Mouse (Mus musculus) heart, adult 2 months (tissue): ENCODE measurements around the gene Yars. TPM values are rescaled to one million over a fixed set of nuclear protein-coding genes. Genes with fewer than 3 reads are reported as not detected.

ENCODE experiments used
- DNase-seq, 2 experiments: peaks; one replicate each; pipeline ENCODE4 v3.0.0; 2021
- H3K27ac ChIP-seq: fragments of 200-600 bp; 2 replicates; pipeline ENCODE4 v1.8.1; 2022
- H3K27me3 ChIP-seq: fragments of 200-500 bp; 2 replicates; pipeline ENCODE4 v1.6.1; 2012; ENCODE audit warnings: mild to moderate bottlenecking, low read length, inconsistent platforms, mixed read lengths; ENCODE audit not compliant: control insufficient read depth, insufficient read depth
- H3K36me3 ChIP-seq: fragments of 200-500 bp; 2 replicates; pipeline ENCODE4 v1.6.1; 2012; ENCODE audit warnings: low read length, inconsistent platforms; ENCODE audit not compliant: control insufficient read depth, insufficient read depth
- H3K4me1 ChIP-seq: fragments of 200-500 bp; 2 replicates; pipeline ENCODE4 v1.6.1; 2011; ENCODE audit warnings: low read length; ENCODE audit not compliant: control insufficient read depth, insufficient read depth
- H3K4me3 ChIP-seq: fragments of 200-600 bp; 2 replicates; pipeline ENCODE4 v1.8.1; 2022
- H3K79me2 ChIP-seq: fragments of 200-500 bp; replicated peaks from 2 replicates; pipeline ENCODE4 v1.6.1; 2012; ENCODE audit warnings: mild to moderate bottlenecking, inconsistent platforms, low read length, moderate library complexity, mixed read lengths; ENCODE audit not compliant: control insufficient read depth, insufficient read depth
- H3K9ac ChIP-seq: fragments of 200-500 bp; 2 replicates; pipeline ENCODE4 v1.6.1; 2012; ENCODE audit warnings: low read depth, mild to moderate bottlenecking, control low read depth, inconsistent platforms, low read length, mixed read lengths
- CTCF ChIP-seq: fragments of 200-600 bp; IDR thresholded peaks from 2 replicates; pipeline ENCODE4 v1.8.1; 2022; ENCODE audit warnings: antibody characterized with exemption, mild to moderate bottlenecking, moderate library complexity
- EP300 ChIP-seq: fragments of 200-500 bp; IDR thresholded peaks from 2 replicates; pipeline ENCODE4 v1.6.1; 2011; ENCODE audit warnings: low read depth, low read length, control low read depth; ENCODE audit not compliant: insufficient read depth
- POLR2A ChIP-seq: fragments of 200-500 bp; IDR thresholded peaks from 2 replicates; pipeline ENCODE4 v1.6.1; 2011; ENCODE audit warnings: mild to moderate bottlenecking, low read depth, low read length, control low read depth; ENCODE audit not compliant: insufficient read depth
- WGBS: fragments of 180-500 bp; shearing (Covaris S2); methylation state at CpG from one replicate; pipeline ENCODE4 v1.1.7; 2018; 5-methylcytosine and 5-hydroxymethylcytosine counted together
- intact Hi-C: fragments of 180-260 bp; cut with DNase I; formaldehyde crosslinking; loops from one replicate; pipeline ENCODE4 v1.15.1; 2025
- polyA plus RNA-seq: library from polyadenylated mRNA; depleted of rRNA; stranded (reverse); fragments of >200 nt; gene quantifications from 2 replicates; pipeline ENCODE4 v1.2.3, GENCODE M21; 2012
- total RNA-seq, 2 experiments: library from RNA; stranded (reverse); gene quantifications; 2 replicates each; pipeline ENCODE4 v1.2.3; 2021

Gene Yars
- total and polyA plus RNA-seq, 3 experiments, result 10.4 to 29.7 (median 26.3) TPM

DNA sequence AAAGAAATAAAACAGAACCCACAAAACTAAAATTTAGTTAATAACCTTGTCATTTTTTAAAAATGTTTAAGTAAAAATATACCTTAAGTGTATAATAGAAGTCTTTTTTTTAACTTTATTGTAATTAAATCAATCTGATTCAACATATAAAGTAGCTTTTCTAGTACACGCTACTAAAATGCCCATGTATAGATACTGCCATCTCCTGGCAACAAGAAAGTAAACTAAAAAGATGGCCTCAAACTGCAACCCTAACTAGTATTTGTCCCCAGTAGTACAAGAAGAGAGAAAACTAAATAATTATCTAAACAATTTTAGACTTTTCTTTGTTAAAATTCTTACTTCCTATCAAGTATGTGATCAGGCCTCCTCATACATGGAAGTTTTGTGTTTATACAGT is 10.0 kb upstream of the Yars start:
- Histone ChIP-seq H3K4me1 (no peaks in the 10 kb centered on the region), H3K9ac (no peak overlapping the region), H3K27ac (no peak overlapping the region), H3K27me3 (no peaks in the 10 kb centered on the region), H3K4me3 (no peak overlapping the region), H3K36me3 (0 out of 2 replicates have a peak, but pooled peaks cover 2% of the 10 kb centered on the region), H3K79me2 (no peaks in the 10 kb centered on the region)
- WGBS, result 53% methylated on average over 1 of the region's 1 CpGs
- TF ChIP-seq EP300 (no peak), CTCF (peak; percentile 64)
- intact Hi-C loops, result no loop called here
- no peak for DNase-seq

GRCm38 (mm10) chr4:129188041-129188659 is 1.4 kb upstream of the Yars start:
- no peak for DNase-seq
- WGBS, result 42% methylated on average over 5 of the region's 5 CpGs
- Histone ChIP-seq H3K36me3 (peaks cover 3% of the 10 kb centered on the region; the same call in 1 of the 2 replicates), H3K79me2 (peaks cover 4% of the 10 kb centered on the region), H3K27ac (no peak overlapping the region), H3K27me3 (no peaks in the 10 kb centered on the region), H3K4me3 (peak overlapping the region; percentile 94), H3K9ac (no peak overlapping the region), H3K4me1 (peaks cover 3% of the 10 kb centered on the region)
- intact Hi-C loops, result loop anchor here (5.0 to 10.0 kb wide), 4 partner anchors 51 to 373 kb away; partner anchors contain the start of genes Bsdc1, Fndc5 and Rnf19b
- no peak for TF ChIP-seq CTCF
- no peak for TF ChIP-seq POLR2A
- no peak for TF ChIP-seq EP300

DNA sequence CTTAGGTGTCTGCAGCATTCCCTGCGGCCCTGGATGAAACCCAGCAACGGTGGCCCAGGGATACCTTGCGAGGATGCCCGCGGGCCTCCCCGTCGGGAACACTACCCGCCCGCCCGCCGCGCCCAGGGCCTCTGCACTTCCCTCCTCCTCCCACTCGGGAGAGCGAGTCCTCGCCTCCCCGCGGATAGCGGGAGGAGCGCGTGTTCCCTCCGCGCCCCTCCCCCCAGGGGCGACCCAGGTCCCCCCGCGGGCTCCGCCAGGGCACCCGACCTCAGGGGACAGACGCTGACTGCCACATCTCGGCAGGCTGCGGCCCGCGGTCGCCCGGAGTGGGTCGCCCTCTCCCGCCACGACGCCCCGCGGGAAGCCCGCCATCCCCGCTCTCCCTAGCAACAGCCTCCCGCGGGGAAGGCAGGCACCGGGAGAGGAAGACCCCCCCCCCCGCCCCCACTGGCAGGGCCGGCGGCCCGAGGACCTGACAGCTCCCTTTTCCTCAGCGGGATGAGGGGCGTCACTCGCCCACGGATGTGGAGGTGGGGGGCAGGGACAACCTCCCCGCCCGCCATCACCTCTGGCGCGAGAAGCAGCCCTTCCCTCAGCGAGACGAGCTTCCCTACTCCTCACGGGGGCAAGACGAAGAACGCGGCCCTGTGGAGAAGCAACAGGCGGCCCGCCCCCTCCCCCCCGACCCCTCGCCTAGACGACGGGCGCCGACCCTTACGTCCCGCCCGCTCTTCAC is 588 bp upstream of the Yars start:
- peaks cover 3% of the 10 kb centered on the region for H3K4me1 ChIP-seq
- peaks cover 3% of the 10 kb centered on the region; the same call in 1 of the 2 replicates for H3K36me3 ChIP-seq
- peak overlapping the region; percentile 93 for H3K27ac ChIP-seq
- DNase-seq, result peak; percentile 73 to 75
- intact Hi-C loops, result loop anchor here (5.0 to 10.0 kb wide), 4 partner anchors 52 to 374 kb away; partner anchors contain the start of genes Bsdc1, Fndc5 and Rnf19b
- H3K27me3 ChIP-seq, result no peaks in the 10 kb centered on the region
- no peak for TF ChIP-seq EP300
- no peak for TF ChIP-seq CTCF
- no peak for TF ChIP-seq POLR2A
- peaks cover 4% of the 10 kb centered on the region for H3K79me2 ChIP-seq
- peak overlapping the region; percentile 94 for H3K4me3 ChIP-seq
- H3K9ac ChIP-seq, result peak overlapping the region; percentile 85
- under 1% methylated on average over 67 of the region's 74 CpGs for WGBS

GRCm38 (mm10) chr4:129190538-129190937 is 978 bp downstream of the Yars start:
- TF ChIP-seq EP300 (no peak), POLR2A (no peak), CTCF (no peak)
- WGBS, result under 1% methylated on average over 12 of the region's 12 CpGs
- DNase-seq, result no peak

DNA sequence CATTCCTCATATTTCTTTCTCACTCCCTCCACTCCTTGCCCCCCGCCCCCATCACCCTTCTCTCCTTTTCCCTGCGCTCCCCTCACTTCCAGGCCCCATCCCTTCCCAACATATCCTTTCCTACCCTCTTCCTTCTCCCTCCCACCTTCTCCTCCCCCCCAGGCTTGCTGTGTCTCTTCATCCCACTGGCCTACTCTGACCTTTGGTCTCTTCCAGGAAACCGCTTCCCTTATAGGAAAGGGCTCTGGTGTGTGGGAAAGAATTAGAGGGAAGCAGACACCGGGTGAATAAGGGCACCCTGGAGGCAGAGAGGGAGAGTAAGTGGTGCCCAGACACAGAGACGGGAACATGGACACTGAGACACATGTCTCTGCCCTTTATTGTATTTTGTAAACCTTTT is 2.1 kb downstream of the Yars start:
- H3K27ac ChIP-seq, result no peak overlapping the region
- no peak for DNase-seq
- H3K4me3 ChIP-seq, result no peak overlapping the region
- H3K36me3 ChIP-seq, result peaks cover 3% of the 10 kb centered on the region; the same call in 1 of the 2 replicates
- H3K4me1 ChIP-seq, result peaks cover 3% of the 10 kb centered on the region
- H3K27me3 ChIP-seq, result no peaks in the 10 kb centered on the region
- intact Hi-C loops, result no loop called here
- H3K79me2 ChIP-seq, result peaks cover 4% of the 10 kb centered on the region
- 71% methylated on average over 5 of the region's 5 CpGs for WGBS
- TF ChIP-seq CTCF, result no peak
- TF ChIP-seq EP300, result no peak
- no peak for TF ChIP-seq POLR2A
- H3K9ac ChIP-seq, result no peak overlapping the region

More at GRCm38 (mm10) chr4:129190538-129190937, 978 bp downstream of the Yars start:
- Histone ChIP-seq H3K27me3 (no peaks in the 10 kb centered on the region), H3K4me1 (peaks cover 3% of the 10 kb centered on the region), H3K9ac (peak overlapping the region; percentile 64), H3K27ac (peak overlapping the region; percentile 77), H3K4me3 (peak overlapping the region; percentile 94), H3K36me3 (peaks cover 3% of the 10 kb centered on the region; the same call in 1 of the 2 replicates), H3K79me2 (peaks cover 4% of the 10 kb centered on the region)
- intact Hi-C loops, result no loop called here

- whole genome bisulfite sequencing, result 76% methylated on average over 1 of the region's 1 CpGs
Observed at GRCm38 (mm10) chr4:129194280-129194679, 4.7 kb downstream of the Yars start.

More at GRCm38 (mm10) chr4:129194280-129194679, 4.7 kb downstream of the Yars start:
- intact Hi-C loops, result no loop called here
- H3K4me1 ChIP-seq, result peaks cover 3% of the 10 kb centered on the region
- H3K36me3 ChIP-seq, result no peaks in the 10 kb centered on the region
- H3K27me3 ChIP-seq, result no peaks in the 10 kb centered on the region
- no peak for TF ChIP-seq POLR2A
- no peak for TF ChIP-seq CTCF
- TF ChIP-seq EP300, result no peak
- H3K79me2 ChIP-seq, result peaks cover 3% of the 10 kb centered on the region; the same call in 1 of the 2 replicates
- DNase-seq, result no peak
- no peak overlapping the region for H3K27ac ChIP-seq
- no peak overlapping the region for H3K9ac ChIP-seq
- H3K4me3 ChIP-seq, result no peak overlapping the region
